Mouse (Mus musculus) MEL (cell line): ENCODE measurements around the gene Dennd1a. TPM values are rescaled to one million over a fixed set of nuclear protein-coding genes. Genes with fewer than 3 reads are reported as not detected.

Experiments used
- DNase-seq: peaks from one replicate; pipeline ENCODE4 v3.0.0; 2011; ENCODE audit warnings: low read depth, low spot score
- H3K27ac ChIP-seq: 2 replicates; pipeline ENCODE4 v1.5.1; 2012; ENCODE audit warnings: low read depth, mild to moderate bottlenecking, control low read depth, low read length, moderate library complexity; ENCODE audit not compliant: control insufficient read depth
- H3K27me3 ChIP-seq, 2 experiments: fragments of 150-350 bp in 1 of 2; sonication (generic) in 1 of 2; 2 replicates each; pipeline ENCODE4 v1.6.1; 2012; ENCODE audit warnings: low read length in 2 of 2, mild to moderate bottlenecking in 2 of 2, improper control_type of control experiment in 1 of 2, moderate library complexity in 1 of 2; ENCODE audit not compliant: insufficient read depth in 2 of 2, control insufficient read depth in 1 of 2
- H3K36me3 ChIP-seq, 2 experiments: 2 replicates each; pipeline ENCODE4 v1.6.1; 2012 to 2014; ENCODE audit warnings: low read length in 2 of 2, improper control_type of control experiment in 1 of 2, inconsistent platforms in 1 of 2, mild to moderate bottlenecking in 1 of 2; ENCODE audit not compliant: insufficient read depth in 2 of 2, control insufficient read depth in 1 of 2
- H3K4me1 ChIP-seq, 2 experiments: fragments of 150-350 bp in 1 of 2; sonication (generic) in 1 of 2; 2 replicates each; pipeline ENCODE4 v1.6.1; 2012; ENCODE audit warnings: low read length in 2 of 2, improper control_type of control experiment in 1 of 2, mild to moderate bottlenecking in 1 of 2; ENCODE audit not compliant: insufficient read depth in 2 of 2, control insufficient read depth in 1 of 2
- H3K4me3 ChIP-seq, 2 experiments: fragments of 150-350 bp in 1 of 2; sonication (generic) in 1 of 2; 2 replicates each; pipeline ENCODE4 v1.5.1; 2012; ENCODE audit warnings: low read depth in 2 of 2, low read length in 2 of 2, mild to moderate bottlenecking in 2 of 2, moderate library complexity in 2 of 2, control low read depth in 1 of 2, improper control_type of control experiment in 1 of 2; ENCODE audit not compliant: control insufficient read depth in 1 of 2, insufficient read depth in 1 of 2
- H3K79me2 ChIP-seq: 2 replicates; pipeline ENCODE4 v1.6.1; 2012; ENCODE audit warnings: mild to moderate bottlenecking, low read length, moderate library complexity; ENCODE audit not compliant: control insufficient read depth, poor library complexity, insufficient read depth
- H3K9ac ChIP-seq: 2 replicates; pipeline ENCODE4 v1.6.1; 2012; ENCODE audit warnings: low read depth, mild to moderate bottlenecking, control low read depth, low read length, moderate library complexity; ENCODE audit not compliant: control insufficient read depth, poor library complexity, severe bottlenecking
- H3K9me3 ChIP-seq: fragments of 150-350 bp; sonication (generic); replicated peaks from 2 replicates; pipeline ENCODE4 v1.6.1; 2012; ENCODE audit warnings: mild to moderate bottlenecking, low read length, improper control_type of control experiment, moderate library complexity; ENCODE audit not compliant: insufficient read depth
- BHLHE40 ChIP-seq: IDR thresholded peaks from 2 replicates; pipeline ENCODE4 v1.6.1; 2012; ENCODE audit warnings: low read depth, mild to moderate bottlenecking, inconsistent platforms, low read length, improper control_type of control experiment, borderline replicate concordance
- CTCF ChIP-seq, 3 experiments: IDR thresholded peaks in 2 of 3; conservative IDR thresholded peaks in 1 of 3; 2 replicates each; pipeline ENCODE4 v1.5.1; 2011 to 2012; ENCODE audit warnings: low read length in 3 of 3, low read depth in 2 of 3, mild to moderate bottlenecking in 2 of 3, improper control_type of control experiment in 1 of 3, inconsistent platforms in 1 of 3, mixed read lengths in 1 of 3, moderate library complexity in 1 of 3; ENCODE audit not compliant: control insufficient read depth in 1 of 3, insufficient read depth in 1 of 3, poor library complexity in 1 of 3, severe bottlenecking in 1 of 3
- ELF1 ChIP-seq: IDR thresholded peaks from 2 replicates; pipeline ENCODE4 v1.6.1; 2014; ENCODE audit warnings: low read depth, mild to moderate bottlenecking, inconsistent platforms, low read length, improper control_type of control experiment, moderate library complexity
- GATA1 ChIP-seq: IDR thresholded peaks from 2 replicates; pipeline ENCODE4 v1.6.1; 2011; ENCODE audit warnings: low read depth, low read length, improper control_type of control experiment
- KAT2A ChIP-seq: conservative IDR thresholded peaks from 2 replicates; pipeline ENCODE4 v1.6.1; 2012; ENCODE audit warnings: low read depth, low read length, improper control_type of control experiment, inconsistent platforms
- MAFK ChIP-seq: IDR thresholded peaks from 2 replicates; pipeline ENCODE4 v1.6.1; 2011; ENCODE audit warnings: low read depth, mild to moderate bottlenecking, low read length, improper control_type of control experiment, borderline replicate concordance
- MAZ ChIP-seq: IDR thresholded peaks from 2 replicates; pipeline ENCODE4 v1.6.1; 2012; ENCODE audit warnings: low read depth, mild to moderate bottlenecking, inconsistent platforms, low read length, improper control_type of control experiment
- MEF2A ChIP-seq: IDR thresholded peaks from 2 replicates; pipeline ENCODE4 v1.6.1; 2014; ENCODE audit warnings: low read depth, mild to moderate bottlenecking, inconsistent platforms, low read length, improper control_type of control experiment; ENCODE audit not compliant: poor library complexity, insufficient replicate concordance, severe bottlenecking; ENCODE audit errors: extremely low read depth
- MXI1 ChIP-seq: IDR thresholded peaks from 2 replicates; pipeline ENCODE4 v1.6.1; 2011; ENCODE audit warnings: mild to moderate bottlenecking, low read depth, low read length, improper control_type of control experiment
- MYB ChIP-seq: IDR thresholded peaks from 2 replicates; pipeline ENCODE4 v1.6.1; 2011; ENCODE audit warnings: mild to moderate bottlenecking, low read depth, low read length, improper control_type of control experiment
- MYC ChIP-seq: IDR thresholded peaks from 2 replicates; pipeline ENCODE4 v1.6.1; 2011; ENCODE audit warnings: low read depth, mild to moderate bottlenecking, low read length, improper control_type of control experiment, moderate library complexity
- POLR2AphosphoS5 ChIP-seq: IDR thresholded peaks from 2 replicates; pipeline ENCODE4 v1.6.1; 2012; ENCODE audit warnings: low read depth, borderline replicate concordance, mild to moderate bottlenecking, inconsistent platforms, low read length, moderate library complexity, mixed read lengths
- RAD21 ChIP-seq: IDR thresholded peaks from 2 replicates; pipeline ENCODE4 v1.6.1; 2011; ENCODE audit warnings: mild to moderate bottlenecking, low read depth, low read length, improper control_type of control experiment
- SIN3A ChIP-seq: IDR thresholded peaks from 2 replicates; pipeline ENCODE4 v1.6.1; 2012; ENCODE audit warnings: low read length, improper control_type of control experiment, inconsistent platforms
- TCF12 ChIP-seq: IDR thresholded peaks from 2 replicates; pipeline ENCODE4 v1.6.1; 2014; ENCODE audit warnings: low read depth, mild to moderate bottlenecking, inconsistent platforms, low read length, improper control_type of control experiment, moderate library complexity
- USF1 ChIP-seq: IDR thresholded peaks from 2 replicates; pipeline ENCODE4 v1.6.1; 2014; ENCODE audit warnings: low read depth, mild to moderate bottlenecking, inconsistent platforms, low read length, improper control_type of control experiment, moderate library complexity
- USF2 ChIP-seq, 2 experiments: IDR thresholded peaks; 2 replicates each; pipeline ENCODE4 v1.6.1; 2011 to 2012; ENCODE audit warnings: improper control_type of control experiment in 2 of 2, low read length in 2 of 2, borderline replicate concordance in 1 of 2, inconsistent platforms in 1 of 2, low read depth in 1 of 2, mild to moderate bottlenecking in 1 of 2; ENCODE audit not compliant: insufficient read depth in 1 of 2
- ZMIZ1 ChIP-seq: IDR thresholded peaks from 2 replicates; pipeline ENCODE4 v1.6.1; 2012; ENCODE audit warnings: low read depth, mild to moderate bottlenecking, inconsistent platforms, low read length, improper control_type of control experiment, moderate library complexity
- ZNF384 ChIP-seq: IDR thresholded peaks from 2 replicates; pipeline ENCODE4 v1.6.1; 2012; ENCODE audit warnings: low read depth, mild to moderate bottlenecking, inconsistent platforms, low read length, improper control_type of control experiment
- polyA plus RNA-seq, 2 experiments: library from polyadenylated mRNA; stranded (reverse) in 1 of 2; unstranded in 1 of 2; fragments of >175 nt in 1 of 2; fragments of >200 nt in 1 of 2; gene quantifications; 2 replicates each; pipeline versions ENCODE4 v1.2.1 to v1.2.4; 2012; ENCODE audit warnings: low replicate concordance in 2 of 2, low read depth in 1 of 2; ENCODE audit not compliant: insufficient read length in 2 of 2, insufficient read depth in 1 of 2, missing spikeins in 1 of 2
- total RNA-seq: library from RNA; depleted of rRNA; stranded (reverse); fragments of 300-350 nt; gene quantifications from 2 replicates; pipeline ENCODE4 v1.2.3, GENCODE M21; 2012

Dennd1a gene
- total and polyA plus RNA-seq, 3 experiments, result 5.0 to 21.8 TPM; not detected in 1

- 0 out of 2 replicates have a peak, but pooled peaks have one; percentile 28 for TF ChIP-seq MYC
These were observed 155.7 kb downstream of the Dennd1a start (continued) for GRCm38 (mm10) chr2:38131538-38131937.

- peak overlapping the region; percentile 14; the same call in 1 of the 2 replicates for H3K9ac ChIP-seq
- peaks cover 0 to 72% of the 10 kb centered on the region in 2 experiments; a peak in 2 of 4 replicates for H3K36me3 ChIP-seq
- no peaks in the 10 kb centered on the region for H3K79me2 ChIP-seq
- TF ChIP-seq MXI1 (no peak), ZMIZ1 (no peak), USF2 (IDR thresholded peaks at IDR 0.05; ENCODE audit: borderline replicate concordance in 1 of 2, insufficient read depth in 1 of 2, low read depth in 1 of 2, low read length in 2 of 2) (no peak), SIN3A (0 out of 2 replicates have a peak, but pooled peaks have one; percentile 17), MEF2A (no peak), MAZ (no peak), BHLHE40 (no peak), ZNF384 (peak; percentile 60; the same call in 1 of the 2 replicates), RAD21 (no peak), MAFK (no peak), ELF1 (no peak), CTCF (IDR thresholded peaks at IDR 0.05 in 2 of 3, conservative IDR thresholded peaks at IDR 0.05 in 1 of 3; ENCODE audit: control insufficient read depth in 1 of 3, insufficient read depth in 1 of 3, low read depth in 2 of 3, low read length in 3 of 3, poor library complexity in 1 of 3, severe bottlenecking in 1 of 3) (no peak), USF1 (no peak), MYB (no peak), POLR2AphosphoS5 (no peak), TCF12 (no peak), KAT2A (no peak), GATA1 (peak; percentile 6; the same call in 1 of the 2 replicates)
- peaks cover 46 to 56% of the 10 kb centered on the region in 2 experiments for H3K4me1 ChIP-seq
- H3K9me3 ChIP-seq, result no peaks in the 10 kb centered on the region
- peak; percentile 53 for DNase-seq
- H3K27me3 ChIP-seq, result no peaks in the 10 kb centered on the region
- H3K4me3 ChIP-seq, result no peak overlapping the region
- H3K27ac ChIP-seq, result peak overlapping the region; percentile 78
These were observed 157.0 kb downstream of the Dennd1a start for GRCm38 (mm10) chr2:38129961-38130802.
